Mouse (Mus musculus): Measurements from ENCODE around the gene Ofcc1.

DNA sequence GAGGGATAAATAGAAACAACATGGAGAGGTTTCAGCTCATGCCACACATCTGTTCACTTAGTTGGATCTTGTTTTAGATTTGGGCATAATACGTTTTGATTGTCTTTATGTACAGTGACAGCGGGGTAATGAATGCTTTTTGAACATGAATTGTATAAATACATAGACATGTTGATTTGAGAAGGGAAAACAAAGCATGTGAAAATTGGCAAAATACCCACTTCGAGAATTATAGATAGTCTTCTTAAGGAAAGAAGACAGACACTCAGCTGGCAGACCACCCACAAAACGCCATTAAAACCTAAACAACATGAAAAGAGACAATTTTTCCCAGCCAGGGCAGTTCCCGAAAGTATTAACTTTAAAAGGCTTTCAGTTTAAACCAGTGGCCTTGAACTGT, 37.9 kb downstream of the Ofcc1 start:
- TF ChIP-seq CTCF (conservative IDR thresholded peaks at IDR 0.05; ENCODE audit: insufficient read depth, insufficient read length, low read depth, low read length) (no peak), POLR2A (IDR thresholded peaks at IDR 0.05; ENCODE audit: low read depth, low read length) (no peak)
